In genomic region chr3:69505090-69505489, GRCm38 (mm10) we compare ENCODE assay signal across 11 mouse cellular contexts.
"Had no signal": no experiment of that assay in that cellular context is flagged by ENCODE, and none has a peak within 500 bp of the region (broad histone marks: within the 10 kb centered on the region; RNA-seq: fewer than 3 reads in every experiment).

No protein-coding gene starts in this region.

- H3K9me3 ChIP-seq: kidney, embryonic 15.5 days; limb, embryonic 13.5 days; midbrain, embryonic 10.5 days; neural tube, embryonic 15.5 days had no signal

- H3K4me3 ChIP-seq: kidney, embryonic 15.5 days; limb, embryonic 13.5 days; midbrain, embryonic 10.5 days; myocyte; neural tube, embryonic 15.5 days had no signal

- H3K27me3 ChIP-seq: kidney, embryonic 15.5 days; limb, embryonic 13.5 days; neural tube, embryonic 15.5 days had no signal

- DNase-seq: kidney, adult 2 months; kidney, postnatal 14 days; lung, adult 18-20 months; midbrain, embryonic 14.5 days; thymus, postnatal 25 days had no signal

- H3K27ac ChIP-seq: kidney, embryonic 15.5 days; limb, embryonic 13.5 days; liver, embryonic 14.5 days; midbrain, embryonic 10.5 days; neural tube, embryonic 15.5 days had no signal

- H3K36me3 ChIP-seq: kidney, embryonic 15.5 days; limb, embryonic 13.5 days; midbrain, embryonic 10.5 days; neural tube, embryonic 15.5 days had no signal
